Mouse (Mus musculus) stomach, embryonic 14.5 days (tissue): Measurements from ENCODE around the gene Lim2. TPM values are rescaled to one million over a fixed set of nuclear protein-coding genes. Genes with fewer than 3 reads are reported as not detected.

Source experiments
- ATAC-seq: fragments of 200-750 bp; cut with Nextera tagmentation; 2 replicates; pipeline ENCODE4 v1.8.0; 2017; ENCODE audit warnings: low read depth, moderate TSS enrichment; ENCODE audit not compliant: insufficient number of reproducible peaks, insufficient read depth, low FRiP score
- H3K27ac ChIP-seq: fragments of 300-500 bp; sonication (generic); 2 replicates; pipeline ENCODE4 v1.5.1; 2014; ENCODE audit warnings: mild to moderate bottlenecking, low read length, moderate library complexity, mixed read lengths
- H3K27me3 ChIP-seq: fragments of 300-500 bp; sonication (generic); 2 replicates; pipeline ENCODE4 v1.6.1; 2014; ENCODE audit warnings: low read length, control low read depth, mixed read lengths; ENCODE audit not compliant: control insufficient read depth, insufficient read depth
- H3K36me3 ChIP-seq: fragments of 300-500 bp; sonication (generic); 2 replicates; pipeline ENCODE4 v1.6.1; 2014; ENCODE audit warnings: mild to moderate bottlenecking, control low read depth, low read length, moderate library complexity, mixed read lengths; ENCODE audit not compliant: control insufficient read depth, insufficient read depth
- H3K4me1 ChIP-seq: fragments of 300-500 bp; sonication (generic); 2 replicates; pipeline ENCODE4 v1.6.1; 2014; ENCODE audit warnings: low read length, control low read depth, mixed read lengths; ENCODE audit not compliant: control insufficient read depth, insufficient read depth
- H3K4me2 ChIP-seq: fragments of 300-500 bp; sonication (generic); replicated peaks from 2 replicates; pipeline ENCODE4 v1.6.1; 2014; ENCODE audit warnings: low read depth, low read length, control low read depth
- H3K4me3 ChIP-seq: fragments of 300-500 bp; sonication (generic); 2 replicates; pipeline ENCODE4 v1.5.1; 2014; ENCODE audit warnings: low read depth, low read length, control low read depth
- H3K9ac ChIP-seq: fragments of 300-500 bp; sonication (generic); replicated peaks from 2 replicates; pipeline ENCODE4 v1.6.1; 2014; ENCODE audit warnings: low read depth, mild to moderate bottlenecking, control low read depth, low read length, moderate library complexity, mixed read lengths
- H3K9me3 ChIP-seq: fragments of 300-500 bp; sonication (generic); 2 replicates; pipeline ENCODE4 v1.6.1; 2016; ENCODE audit warnings: low read depth, low read length, control low read depth; ENCODE audit not compliant: control insufficient read depth
- WGBS: fragments of 180-500 bp; shearing (Covaris S2); extraction: QIAGEN DNeasy Blood & Tissue Kit; methylation state at CpG from one replicate; pipeline ENCODE4 v1.1.7; 2014; 5-methylcytosine and 5-hydroxymethylcytosine counted together
- polyA plus RNA-seq: library from polyadenylated mRNA; unstranded; fragments of >200 nt; fragmentation: Nextera tagmentation; extraction: Ambion mirVana; gene quantifications from 2 replicates; pipeline ENCODE4 v1.2.1, GENCODE M21; 2014

Lim2 gene
- polyA plus RNA-seq, 1 experiment from 2014 or later, result not detected

GRCm38 (mm10) chr7:43440482-43440881, 13.0 kb downstream of the Lim2 start, which contains the start of gene Cldnd2:
Gene Cldnd2, plus strand, starts transcription at chr7:43440782.
- ATAC-seq, result no peak
- no peaks in the 10 kb centered on the region for H3K27me3 ChIP-seq
- H3K4me2 ChIP-seq, result no peak within 1 kb of the TSS
- H3K36me3 ChIP-seq, result no peaks in the 10 kb centered on the region
- no peak within 1 kb of the TSS for H3K4me3 ChIP-seq
- no peak within 1 kb of the TSS for H3K9ac ChIP-seq
- H3K27ac ChIP-seq, result no peak within 1 kb of the TSS
- WGBS, result 79% methylated on average over 6 of the region's 6 CpGs
- H3K9me3 ChIP-seq, result no peaks in the 10 kb centered on the region
- H3K4me1 ChIP-seq, result peaks cover 12% of the 10 kb centered on the region

- no peaks in the 10 kb centered on the region for H3K9me3 ChIP-seq
- no peaks in the 10 kb centered on the region for H3K36me3 ChIP-seq
- no peak overlapping the region for H3K4me2 ChIP-seq
- no peaks in the 10 kb centered on the region for H3K27me3 ChIP-seq
- no peak for ATAC-seq
- WGBS, result 81% methylated on average over 3 of the region's 3 CpGs
- no peak overlapping the region for H3K27ac ChIP-seq
- H3K4me1 ChIP-seq, result peaks cover 12% of the 10 kb centered on the region
- no peak overlapping the region for H3K9ac ChIP-seq
- H3K4me3 ChIP-seq, result no peak overlapping the region
Observed at GRCm38 (mm10) chr7:43441071-43441470, 13.6 kb downstream of the Lim2 start.

GRCm38 (mm10) chr7:43442684-43443083, 15.2 kb downstream of the Lim2 start:
- H3K27ac ChIP-seq, result peak overlapping the region; percentile 95
- H3K9ac ChIP-seq, result peak overlapping the region; percentile 48
- H3K36me3 ChIP-seq, result no peaks in the 10 kb centered on the region
- no peak for ATAC-seq
- H3K4me3 ChIP-seq, result peak overlapping the region; percentile 53
- H3K27me3 ChIP-seq, result no peaks in the 10 kb centered on the region
- H3K9me3 ChIP-seq, result no peaks in the 10 kb centered on the region
- 8% methylated on average over 9 of the region's 9 CpGs for WGBS
- peaks cover 12% of the 10 kb centered on the region for H3K4me1 ChIP-seq
- peak overlapping the region; percentile 92 for H3K4me2 ChIP-seq

- Histone ChIP-seq H3K9ac (peak overlapping the region; percentile 48), H3K4me2 (peak overlapping the region; percentile 92), H3K4me3 (peak overlapping the region; percentile 53), H3K9me3 (no peaks in the 10 kb centered on the region), H3K4me1 (peaks cover 12% of the 10 kb centered on the region), H3K27me3 (no peaks in the 10 kb centered on the region), H3K36me3 (no peaks in the 10 kb centered on the region), H3K27ac (peak overlapping the region; percentile 95)
- peak; percentile 89 for ATAC-seq
- WGBS, result under 1% methylated on average over 36 of the region's 36 CpGs
Observed at GRCm38 (mm10) chr7:43443126-43443916, 15.9 kb downstream of the Lim2 start.

GRCm38 (mm10) chr7:43443917-43444293, 16.4 kb downstream of the Lim2 start, which contains the start of the genes Etfb and Gm45233:
Gene Etfb, plus strand, starts transcription at chr7:43444083.
Gene Gm45233, plus strand, starts transcription at chr7:43444128.
- H3K9me3 ChIP-seq, result no peaks in the 10 kb centered on the region
- peak within 1 kb of the TSS; percentile 92 for H3K4me2 ChIP-seq
- H3K4me1 ChIP-seq, result peaks cover 12% of the 10 kb centered on the region
- peak; percentile 95 for ATAC-seq
- peak within 1 kb of the TSS; percentile 48 for H3K9ac ChIP-seq
- H3K4me3 ChIP-seq, result peak within 1 kb of the TSS; percentile 53
- under 1% methylated on average over 27 of the region's 27 CpGs for WGBS
- H3K27me3 ChIP-seq, result no peaks in the 10 kb centered on the region
- peak within 1 kb of the TSS; percentile 95 for H3K27ac ChIP-seq
- no peaks in the 10 kb centered on the region for H3K36me3 ChIP-seq

GRCm38 (mm10) chr7:43447801-43448200, 20.3 kb downstream of the Lim2 start:
- Histone ChIP-seq H3K27ac (no peak overlapping the region), H3K4me3 (no peak overlapping the region), H3K4me2 (no peak overlapping the region), H3K4me1 (peaks cover 7% of the 10 kb centered on the region), H3K27me3 (no peaks in the 10 kb centered on the region), H3K9ac (no peak overlapping the region), H3K9me3 (no peaks in the 10 kb centered on the region), H3K36me3 (no peaks in the 10 kb centered on the region)
- 85% methylated on average over 4 of the region's 4 CpGs for WGBS
- ATAC-seq, result no peak

GRCm38 (mm10) chr7:43448246-43448645, 20.8 kb downstream of the Lim2 start:
- WGBS, result 91% methylated on average over 2 of the region's 3 CpGs
- no peaks in the 10 kb centered on the region for H3K9me3 ChIP-seq
- H3K27ac ChIP-seq, result no peak overlapping the region
- peaks cover 7% of the 10 kb centered on the region; the same call in 1 of the 2 replicates for H3K4me1 ChIP-seq
- H3K4me2 ChIP-seq, result no peak overlapping the region
- no peaks in the 10 kb centered on the region for H3K27me3 ChIP-seq
- ATAC-seq, result no peak
- peaks cover 3% of the 10 kb centered on the region; the same call in 1 of the 2 replicates for H3K36me3 ChIP-seq
- H3K9ac ChIP-seq, result no peak overlapping the region
- no peak overlapping the region for H3K4me3 ChIP-seq

- no peaks in the 10 kb centered on the region for H3K9me3 ChIP-seq
- H3K4me2 ChIP-seq, result no peak overlapping the region
- H3K36me3 ChIP-seq, result peaks cover 17% of the 10 kb centered on the region
- WGBS, result 100% methylated on average over 2 of the region's 2 CpGs
- no peak overlapping the region for H3K4me3 ChIP-seq
- 0 out of 2 replicates have a peak, but pooled peaks cover 2% of the 10 kb centered on the region for H3K4me1 ChIP-seq
- no peak overlapping the region for H3K27ac ChIP-seq
- H3K27me3 ChIP-seq, result no peaks in the 10 kb centered on the region
- H3K9ac ChIP-seq, result no peak overlapping the region
- no peak for ATAC-seq
Observed at GRCm38 (mm10) chr7:43449811-43450210, 22.3 kb downstream of the Lim2 start.
